Mouse (Mus musculus): ENCODE measurements around the gene Smcr8. TPM values are rescaled to one million over a fixed set of nuclear protein-coding genes. Genes with fewer than 3 reads are reported as not detected.
"Not testable (repeated sequence)": the region's sequence is repeated elsewhere in the genome, so short reads cannot be mapped to it uniquely, and the experiment has no call there.

Gene Smcr8
- total RNA-seq, 2 experiments from 2014 or later = 25.0 to 26.6 TPM

DNA sequence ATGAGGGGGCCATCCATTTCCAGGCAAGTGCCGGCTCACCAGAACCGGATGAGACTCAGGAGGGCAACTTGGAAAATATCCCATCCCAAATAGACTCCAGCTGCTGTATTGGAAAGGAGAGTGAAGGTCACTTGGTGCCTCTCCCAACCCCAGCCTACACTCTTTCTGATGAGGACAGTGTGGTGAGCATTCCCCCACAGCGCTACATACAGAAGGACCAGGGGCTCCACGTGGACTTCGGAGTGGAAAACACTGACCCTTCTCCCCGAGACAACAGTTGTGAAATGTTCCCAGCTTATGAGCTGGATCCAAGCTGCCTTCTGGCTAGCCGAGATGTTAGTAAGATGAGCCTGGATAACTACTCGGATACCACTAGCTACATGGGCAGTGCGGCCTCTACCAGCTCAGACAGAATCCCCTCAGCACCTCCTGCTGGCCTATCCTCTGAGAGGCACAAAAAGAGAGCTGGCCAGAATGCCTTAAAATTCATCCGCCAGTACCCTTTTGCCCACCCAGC lies 2.4 kb downstream of the Smcr8 start:
- DNase-seq (ENCODE audit: low spot score in 2 of 2) = no peak

DNA sequence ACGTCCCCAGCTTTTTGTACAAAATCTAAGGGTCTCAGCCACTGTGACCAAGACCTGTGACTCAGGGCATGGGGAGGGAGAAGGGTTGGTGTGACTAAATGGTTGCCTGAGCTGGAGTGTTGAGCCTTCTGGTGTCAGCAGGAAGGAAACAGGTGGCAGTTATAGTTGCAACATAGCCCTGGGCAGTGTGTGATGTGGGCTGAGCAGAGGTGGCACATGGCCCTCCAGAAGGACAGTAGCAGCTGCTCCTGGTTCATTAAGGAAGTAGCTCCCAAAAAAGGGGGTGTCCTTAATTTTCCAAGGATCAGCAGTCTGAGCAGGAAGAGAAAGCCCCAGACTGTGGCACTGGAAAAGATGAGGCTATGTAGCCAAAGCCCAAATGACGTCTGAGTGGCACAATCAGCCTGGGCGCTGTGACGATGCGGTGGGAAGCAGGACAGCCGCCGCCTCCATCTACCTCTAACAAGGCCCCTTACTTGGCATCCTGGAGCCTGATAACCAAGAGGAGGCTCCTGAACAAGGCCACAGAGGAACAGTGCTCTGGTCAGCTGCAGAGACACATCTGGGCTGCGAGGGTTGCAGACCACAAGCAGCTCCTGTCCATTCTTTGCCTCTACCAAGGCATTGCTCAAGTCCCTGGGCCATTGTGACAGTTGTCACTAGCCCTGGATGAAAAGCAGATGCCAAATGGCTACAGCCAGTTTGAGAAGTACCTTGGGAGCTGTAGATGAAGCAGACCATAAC lies 7.0 kb downstream of the Smcr8 start:
- DNase-seq (ENCODE audit: low spot score in 2 of 2) = no peak

DNA sequence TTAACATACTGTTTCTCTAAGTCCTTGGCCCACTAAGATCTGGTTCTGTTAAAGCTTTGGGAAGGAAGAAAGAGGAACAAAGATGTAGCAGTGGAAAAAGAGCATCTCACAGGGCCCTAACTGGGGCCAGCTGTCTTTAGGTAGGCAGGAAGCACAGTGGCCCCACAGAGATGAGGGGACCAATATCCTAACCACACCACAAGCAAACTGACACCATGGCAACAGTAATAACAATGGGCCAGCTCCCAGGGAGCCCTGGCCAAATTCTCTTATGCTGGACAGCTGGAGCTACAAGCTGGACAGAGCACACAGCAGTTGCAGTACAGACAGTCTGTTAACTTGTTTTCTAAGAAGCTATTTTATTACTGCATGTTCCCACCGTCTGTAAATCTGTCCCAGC lies 10.3 kb downstream of the Smcr8 start:
- peak; percentile 16 to 22 for DNase-seq (ENCODE audit: low spot score in 2 of 2)

DNA sequence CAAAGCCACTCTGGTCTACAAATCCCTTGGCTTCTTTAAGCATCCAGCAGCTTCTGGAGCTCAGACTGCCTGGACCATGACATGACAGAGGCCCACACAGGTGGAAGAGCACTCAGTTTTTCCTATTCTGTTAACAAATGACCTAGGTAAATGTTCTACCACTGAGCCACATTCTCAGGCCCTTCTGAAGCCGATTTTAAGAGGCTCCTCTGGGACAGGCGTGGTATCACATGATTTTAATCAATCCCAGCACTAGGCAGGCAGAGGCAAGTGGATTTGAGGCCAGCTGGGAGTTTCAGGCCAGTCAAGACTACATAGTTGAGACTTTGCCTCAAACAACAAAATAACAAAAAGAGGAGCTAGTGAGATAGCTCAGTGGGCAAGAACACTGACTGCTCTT lies 13.1 kb downstream of the Smcr8 start:
- no peak for DNase-seq (ENCODE audit: low spot score in 2 of 2)

DNA sequence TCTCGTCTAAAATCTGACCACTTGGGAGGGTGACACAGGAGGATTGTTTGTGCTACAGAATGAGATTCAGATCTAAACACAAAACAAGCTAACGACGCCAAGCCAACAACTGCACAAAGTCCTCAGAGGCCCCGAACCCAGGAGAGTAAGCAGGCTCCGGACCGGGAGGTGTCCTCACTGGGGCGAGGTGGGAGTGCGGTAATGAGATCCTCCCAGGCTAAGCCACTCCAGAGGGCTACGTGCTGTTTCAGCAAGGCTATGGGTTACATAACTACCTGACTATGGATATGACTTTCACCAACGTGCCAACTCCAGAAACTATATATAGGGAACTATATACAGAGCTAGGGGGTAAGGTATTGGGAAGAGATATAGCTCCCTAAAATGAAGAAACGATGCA lies 19.0 kb downstream of the Smcr8 start:
- no peak for DNase-seq (ENCODE audit: low spot score in 2 of 2)

DNA sequence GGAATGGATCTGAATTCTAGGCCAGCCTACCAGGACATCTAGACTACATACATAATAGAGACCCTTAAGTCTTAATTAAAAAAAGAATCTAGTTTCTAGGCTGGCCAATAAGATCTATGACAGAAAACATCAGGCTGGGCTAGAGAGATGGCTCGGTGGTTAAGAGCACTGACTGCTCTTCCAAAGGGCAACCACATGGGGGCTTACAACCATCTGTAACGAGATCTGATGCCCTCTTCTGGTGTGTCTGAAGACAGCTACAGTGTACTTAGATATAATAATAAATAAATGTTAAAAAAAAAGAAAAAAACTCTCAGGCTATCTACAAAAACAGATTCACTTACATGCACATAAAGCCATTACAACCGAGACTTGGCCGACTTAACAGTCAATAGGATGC lies 22.7 kb downstream of the Smcr8 start:
- DNase-seq (ENCODE audit: low spot score in 2 of 2) = no peak

DNA sequence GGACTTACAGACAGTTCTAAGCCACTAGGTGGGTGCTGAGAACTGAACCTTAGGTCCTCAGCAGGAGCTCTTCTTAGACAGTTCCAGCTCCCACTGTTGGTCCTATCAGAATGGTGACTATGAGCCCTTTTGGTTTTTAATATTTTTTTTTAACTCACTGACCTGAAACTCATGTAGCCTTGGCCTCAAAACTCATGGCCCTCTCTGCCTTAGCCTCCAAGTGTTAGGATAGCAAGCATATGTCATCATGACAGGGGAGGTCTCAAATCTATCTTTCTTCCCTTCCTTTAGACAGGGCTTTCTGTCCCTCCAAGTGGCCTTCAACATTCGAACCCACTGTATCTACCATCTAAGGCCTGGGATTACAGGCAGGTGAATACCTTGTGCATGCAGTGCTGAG lies 23.6 kb downstream of the Smcr8 start:
- no peak for DNase-seq (ENCODE audit: low spot score in 2 of 2)

DNA sequence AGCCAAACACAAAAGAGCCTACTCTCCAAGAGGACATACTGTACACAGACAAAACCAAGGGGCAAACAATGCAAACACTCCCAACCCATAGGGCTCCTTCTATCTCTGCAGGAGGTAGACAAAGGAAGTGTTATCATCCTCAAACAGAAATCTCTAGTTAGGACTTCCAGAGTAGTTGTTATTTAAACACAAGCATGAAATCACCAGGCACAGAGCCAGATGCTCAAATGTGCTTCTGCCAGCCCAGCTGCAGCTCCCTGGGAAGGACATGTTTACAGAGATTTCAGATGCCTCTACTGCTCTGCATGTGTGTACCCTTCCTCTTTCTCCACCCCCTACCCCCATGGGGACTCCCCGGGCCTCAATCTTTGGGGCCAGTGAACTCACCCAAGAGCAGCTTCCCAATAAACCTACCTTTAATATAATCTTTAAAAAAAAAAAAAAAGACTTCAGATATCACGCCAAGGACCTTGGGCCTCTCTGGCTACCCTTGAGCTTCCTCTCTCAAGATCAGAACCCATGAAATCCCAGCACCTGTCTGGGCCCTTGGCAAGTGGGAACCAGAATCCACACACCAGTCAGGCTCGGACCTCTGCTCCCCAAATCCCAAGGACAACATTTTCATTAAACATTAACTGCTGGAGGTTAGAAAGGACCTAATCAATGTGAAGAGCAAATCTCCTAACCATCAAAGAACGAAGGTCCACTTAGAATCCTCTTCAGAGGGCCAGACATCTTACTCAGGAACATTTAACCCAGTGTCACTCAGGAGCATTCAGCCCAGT lies 31.2 kb downstream of the Smcr8 start:
- DNase-seq (ENCODE audit: low spot score in 2 of 2) = peak; percentile 9 to 36

DNA sequence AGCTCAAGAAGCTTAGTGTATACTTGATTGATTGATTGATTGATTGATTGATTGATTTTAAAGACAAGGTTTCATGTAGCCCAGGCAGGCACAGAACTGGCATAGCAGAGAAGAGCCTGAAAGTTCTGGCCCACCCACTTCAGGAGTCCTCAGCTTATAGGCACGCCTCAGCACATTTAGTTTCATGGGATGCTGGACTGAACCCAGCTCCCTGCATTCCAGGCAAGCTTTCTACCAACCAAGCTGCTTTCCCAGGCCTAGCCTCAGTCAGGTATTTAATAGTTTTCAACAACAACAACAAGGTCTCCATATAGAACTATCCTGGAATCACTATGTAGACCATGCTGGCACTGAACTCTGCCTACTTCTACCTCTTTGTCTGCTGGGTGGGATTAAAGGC lies 32.2 kb downstream of the Smcr8 start:
- DNase-seq (ENCODE audit: low spot score in 2 of 2) = no peak

DNA sequence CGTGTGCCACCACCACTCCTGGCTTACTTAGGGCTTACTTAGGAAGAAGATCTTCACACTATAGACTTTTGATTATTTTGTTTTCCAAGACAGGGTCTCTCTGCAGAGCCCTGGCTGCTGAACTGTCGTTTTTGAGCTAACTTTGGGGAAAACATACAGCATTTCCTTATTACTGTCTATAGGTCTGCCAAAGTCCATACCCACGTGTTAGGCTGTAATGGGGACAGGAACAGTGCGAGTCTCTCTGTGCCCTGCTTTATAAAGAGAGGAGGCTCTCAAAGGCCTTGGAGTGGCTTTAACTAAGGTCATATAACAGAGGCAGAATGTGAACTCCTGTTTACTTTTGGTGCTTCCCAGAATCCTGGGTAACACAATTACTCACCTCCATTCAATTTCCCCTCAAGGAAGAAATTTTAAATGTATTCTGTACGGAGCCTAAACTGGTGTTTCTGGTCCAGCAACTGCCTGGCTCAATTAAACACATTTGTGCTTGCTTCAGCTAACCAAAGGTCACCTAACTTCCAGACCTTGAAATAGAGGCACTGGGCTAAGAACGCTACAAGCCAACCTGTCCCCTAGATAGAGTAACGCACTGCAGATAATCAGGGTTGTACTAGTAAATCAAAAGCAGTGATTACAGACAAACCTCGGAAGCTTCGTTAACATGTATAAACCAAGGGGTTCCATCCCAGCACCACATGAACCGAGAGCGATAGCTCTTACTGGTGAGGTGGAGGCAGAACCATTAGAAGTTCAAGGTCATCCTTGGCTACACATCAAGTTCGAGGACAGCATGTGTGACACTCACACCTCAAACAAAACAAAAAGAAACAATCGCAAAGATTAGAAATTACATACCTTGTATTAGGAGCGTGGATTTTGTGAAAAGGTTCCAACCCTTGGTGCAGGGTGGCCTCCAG lies 33.0 kb downstream of the Smcr8 start:
- DNase-seq (ENCODE audit: low spot score in 2 of 2) = no peak

DNA sequence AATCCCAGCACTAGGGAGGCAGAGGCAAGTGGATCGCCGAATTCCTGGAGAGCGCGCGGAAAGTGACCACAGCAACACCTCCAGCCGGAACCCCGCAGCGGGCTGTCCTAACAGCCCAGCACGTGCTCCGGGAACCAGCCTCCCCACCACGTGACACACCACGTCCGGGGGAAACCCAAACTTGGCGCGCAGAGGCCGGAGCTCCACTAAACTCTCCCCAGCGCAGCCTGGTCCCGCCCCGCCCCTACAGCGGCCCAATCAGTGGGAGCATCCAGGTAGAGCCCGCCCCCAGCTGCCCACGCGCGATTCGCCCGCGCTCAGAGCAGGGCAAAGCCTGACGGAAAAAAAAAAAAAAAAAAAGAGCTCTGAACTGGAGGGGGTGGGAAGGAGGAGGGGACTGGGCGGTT lies 33.7 kb downstream of the Smcr8 start:
- DNase-seq (ENCODE audit: low spot score in 2 of 2) = peak; percentile 80 to 91

DNA sequence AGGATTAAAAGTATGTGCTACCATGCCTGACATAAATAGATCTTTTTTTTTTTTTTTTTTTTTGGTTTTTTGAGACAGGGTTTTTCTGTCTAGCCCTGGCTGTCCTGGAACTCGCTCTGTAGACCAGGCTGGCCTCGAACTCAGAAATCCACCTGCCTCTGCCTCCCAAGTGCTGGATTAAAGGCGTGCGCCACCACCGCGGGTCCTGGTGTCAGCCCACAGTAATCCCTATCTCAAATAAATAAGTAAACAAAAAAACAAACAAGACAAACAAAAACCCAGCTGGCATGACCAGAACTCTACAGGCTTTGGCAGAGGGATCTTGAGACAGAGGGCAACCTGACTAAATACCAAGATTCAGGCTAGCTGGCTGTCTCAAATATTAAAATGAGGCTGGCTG lies 34.3 kb downstream of the Smcr8 start, which contains the start of gene Shmt1:
Gene Shmt1, minus strand, starts transcription at position 101 of the 400 bp plus-strand sequence.
- not testable (repeated sequence) for DNase-seq (ENCODE audit: low spot score in 2 of 2)

DNA sequence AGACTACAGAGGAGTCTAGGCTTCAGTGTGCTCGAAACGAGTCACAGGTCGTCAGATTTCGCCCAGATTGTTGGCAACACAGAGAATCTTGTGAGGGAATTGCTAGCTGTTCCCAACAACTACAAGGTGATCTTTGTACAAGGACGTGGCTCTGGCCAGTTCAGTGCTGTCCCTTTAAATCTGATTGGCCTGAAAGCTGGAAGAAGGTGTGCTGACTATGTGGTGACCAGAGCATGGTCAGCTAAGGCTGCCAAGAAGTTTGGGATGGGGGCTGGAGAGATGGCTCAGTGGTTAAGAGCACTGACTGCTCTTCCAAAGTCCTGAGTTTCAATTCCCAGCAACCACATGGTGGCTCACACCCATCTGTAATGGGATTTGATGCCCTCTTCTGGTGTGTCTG lies 39.1 kb downstream of the Smcr8 start:
- no peak for DNase-seq (ENCODE audit: low spot score in 2 of 2)

DNA sequence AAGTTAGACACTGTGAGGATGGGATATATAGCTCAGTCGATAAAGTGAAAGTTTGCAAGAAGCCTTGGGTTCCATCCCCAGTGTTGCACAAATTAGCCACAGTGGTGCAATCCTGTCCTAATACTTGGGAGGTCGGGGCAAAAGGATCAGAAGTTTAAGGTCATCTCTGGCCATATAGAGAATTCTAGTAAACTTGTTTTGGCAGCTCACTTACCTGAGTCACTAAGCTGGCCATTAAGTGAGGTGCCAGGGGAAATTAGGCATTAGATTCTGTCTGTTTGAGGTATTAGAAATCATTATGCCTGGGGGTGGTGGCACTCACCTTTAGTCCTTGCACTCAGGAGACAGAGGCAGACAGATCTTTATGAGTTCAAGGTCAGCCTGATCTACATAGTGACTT lies 46.4 kb downstream of the Smcr8 start:
- DNase-seq (ENCODE audit: low spot score in 2 of 2) = no peak

DNA sequence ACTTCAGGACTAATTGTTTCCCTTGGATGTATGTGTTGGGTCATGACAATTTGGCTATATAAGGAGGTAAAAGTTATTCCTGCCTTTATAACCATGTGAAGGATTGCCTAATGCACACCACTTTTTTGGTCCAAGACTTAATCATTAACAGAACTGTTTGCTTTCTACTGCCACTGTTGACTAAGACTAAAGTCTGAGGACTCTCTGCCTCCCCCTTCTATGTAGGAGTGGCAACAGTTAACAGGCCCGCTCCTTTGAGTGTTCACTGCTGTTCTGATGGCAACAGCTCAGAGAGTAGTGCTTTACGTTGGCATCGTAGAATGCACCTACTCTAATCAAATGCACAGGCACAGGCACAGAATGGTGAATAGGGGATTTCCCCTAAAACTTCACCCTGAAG lies 47.9 kb downstream of the Smcr8 start:
- DNase-seq (ENCODE audit: low spot score in 2 of 2) = no peak

DNA sequence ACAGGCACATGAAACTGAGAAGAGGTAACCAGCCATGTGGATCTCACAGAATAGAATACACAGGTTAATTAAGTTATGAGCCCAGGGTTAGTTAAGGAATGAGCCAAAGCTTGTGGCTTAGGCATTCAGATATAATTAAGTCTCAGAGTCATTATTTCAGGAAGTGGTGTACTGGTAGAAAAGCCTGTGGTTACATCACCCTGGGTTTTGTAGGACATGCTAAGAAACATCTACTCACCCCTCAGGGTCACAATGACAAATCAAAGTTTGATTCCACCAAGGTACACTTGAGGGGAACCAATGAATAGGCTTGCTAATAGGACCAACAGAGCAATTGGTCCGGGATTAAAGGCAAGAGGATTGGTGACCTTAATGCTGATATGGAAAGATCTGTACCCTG lies 49.4 kb downstream of the Smcr8 start:
- no peak for DNase-seq (ENCODE audit: low spot score in 2 of 2)

DNA sequence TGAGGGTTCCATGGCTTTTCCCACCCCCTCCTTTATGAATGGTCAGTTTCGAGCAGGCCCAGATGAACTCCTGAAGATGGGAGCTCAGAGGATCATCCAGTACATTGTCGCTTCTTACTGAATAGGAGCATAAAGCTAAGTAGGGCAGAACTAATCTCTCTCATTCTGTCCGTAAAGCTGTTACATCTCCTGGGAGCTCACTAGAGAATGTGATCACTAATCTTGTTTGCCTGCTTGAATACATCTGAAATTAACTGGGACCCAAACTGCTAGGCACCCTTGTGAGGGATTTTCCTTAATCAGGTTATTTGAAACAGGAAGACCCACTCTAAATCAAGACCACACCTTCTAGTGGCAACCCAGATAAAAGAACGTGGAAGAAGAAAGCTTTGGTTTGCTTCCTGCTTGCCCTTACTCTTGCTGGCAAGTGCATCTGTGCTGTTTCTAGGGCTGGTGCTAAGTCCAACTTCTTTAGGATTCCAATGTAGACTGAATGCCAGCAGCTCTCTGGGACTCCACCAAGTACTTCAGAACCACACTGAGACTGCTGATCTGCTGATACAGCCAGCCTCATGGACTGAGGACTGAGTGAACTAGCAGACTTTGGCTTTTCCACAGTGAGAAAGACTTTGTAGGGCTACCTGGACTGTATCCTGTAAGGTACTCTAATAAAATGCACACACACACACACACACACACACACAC lies 50.1 kb downstream of the Smcr8 start:
- DNase-seq (ENCODE audit: low spot score in 2 of 2) = no peak

DNA sequence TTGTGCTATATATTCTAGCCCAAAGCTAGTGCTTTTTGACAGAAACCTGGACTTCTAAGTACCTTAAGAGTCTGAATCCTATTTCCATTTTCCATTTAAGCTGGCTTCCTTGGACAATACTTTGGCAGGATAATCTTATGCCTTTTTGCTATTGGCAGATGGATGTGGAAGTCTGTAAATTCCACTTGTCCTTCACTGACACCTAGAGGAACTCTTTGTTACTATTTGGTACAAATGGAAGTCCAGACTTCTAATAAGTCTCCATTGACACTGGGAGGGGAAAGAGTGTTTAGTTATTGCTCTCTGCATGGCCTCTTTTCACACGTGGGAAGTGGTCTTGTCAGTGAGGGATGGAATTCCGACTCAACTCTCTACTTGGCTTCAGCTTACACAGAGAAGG lies 51.6 kb downstream of the Smcr8 start:
- DNase-seq (ENCODE audit: low spot score in 2 of 2) = no peak

DNA sequence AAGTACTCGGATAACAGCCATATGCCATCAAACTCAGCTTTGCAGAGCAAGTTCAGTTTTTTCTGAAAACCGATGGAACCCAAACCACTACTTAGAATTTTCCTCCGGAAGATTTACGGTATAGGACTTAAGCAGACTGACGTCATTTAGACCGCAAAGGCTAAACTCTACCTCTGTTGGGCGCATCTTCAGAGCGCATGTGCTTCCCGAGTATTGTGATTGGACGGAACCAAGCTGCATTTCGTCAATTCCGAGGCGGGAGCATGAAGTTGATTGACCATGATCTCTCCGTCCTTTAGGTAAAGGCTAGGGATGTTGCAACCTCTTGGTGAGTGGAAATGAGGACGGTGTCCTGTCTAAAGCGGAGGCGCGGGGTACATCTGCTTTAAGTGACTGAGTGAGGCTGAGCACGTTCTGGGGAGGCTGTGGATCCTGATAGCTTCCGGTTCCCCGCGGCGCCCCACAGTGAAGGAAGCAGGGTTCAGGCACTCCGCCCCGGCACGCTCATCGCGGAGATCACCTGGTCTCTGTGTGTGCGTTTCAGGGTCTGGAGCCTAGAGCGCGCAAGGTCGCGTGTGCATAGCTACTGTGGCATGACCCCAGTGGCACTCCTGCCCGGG lies 53.2 kb downstream of the Smcr8 start, which contains the start of gene Dhrs7b:
Gene Dhrs7b, plus strand, starts transcription at position 199 of the 620 bp plus-strand sequence.
- DNase-seq (ENCODE audit: low spot score in 2 of 2) = peak; percentile 86 to 92

DNA sequence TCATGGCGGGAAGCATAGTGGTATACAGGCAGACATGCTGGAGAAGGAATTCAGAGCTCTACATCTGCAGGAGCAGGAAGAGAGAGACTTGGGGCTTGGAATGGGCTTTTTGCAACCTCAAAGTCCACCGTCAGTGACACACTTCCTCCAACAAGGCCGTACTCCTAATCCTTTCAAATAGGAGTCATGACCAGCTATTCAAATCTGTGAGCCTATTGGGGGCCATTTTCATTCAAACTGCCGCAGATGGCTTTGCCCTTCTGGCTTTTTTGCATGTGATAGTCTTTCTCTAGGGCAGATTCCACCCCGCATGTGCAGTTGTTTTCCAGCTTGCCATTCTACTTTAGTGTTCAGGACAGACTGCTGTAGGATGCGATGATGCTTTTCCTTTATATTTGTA lies 59.6 kb downstream of the Smcr8 start:
- no peak for DNase-seq (ENCODE audit: low spot score in 2 of 2)
